Mouse (Mus musculus): ENCODE measurements around the gene Gm49336. TPM values are rescaled to one million over a fixed set of nuclear protein-coding genes. Genes with fewer than 3 reads are reported as not detected.

Gm49336 gene
- polyA plus RNA-seq, 1 experiment = 52.3 TPM

DNA sequence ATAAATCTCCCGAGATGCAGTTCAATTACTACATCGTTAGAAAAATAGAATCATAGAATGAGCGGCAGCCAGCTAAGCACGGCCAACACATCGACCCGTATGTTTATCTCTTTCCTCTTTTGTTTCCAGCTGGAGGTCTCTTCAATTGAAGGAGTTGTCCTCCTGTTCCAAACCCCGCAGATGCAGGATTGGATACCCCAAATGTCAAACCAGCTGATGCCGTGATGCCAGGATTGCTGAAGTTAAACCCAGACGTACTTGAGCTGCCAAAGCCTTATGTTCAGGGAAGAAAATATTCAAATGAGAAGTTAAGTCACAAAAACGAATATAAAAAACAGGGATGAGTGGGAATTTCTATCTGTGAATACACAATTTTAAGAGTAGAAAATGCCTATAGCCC lies 31.4 kb downstream of the Gm49336 start:
- DNase-seq (ENCODE audit: low read depth) = peak; percentile 62
- TF ChIP-seq CTCF (IDR thresholded peaks at IDR 0.05; ENCODE audit: borderline replicate concordance, extremely low read depth, insufficient read depth, insufficient read length) (no peak), POLR2A (IDR thresholded peaks at IDR 0.05; ENCODE audit: borderline replicate concordance, extremely low read depth, insufficient read depth, insufficient read length, poor library complexity, severe bottlenecking) (no peak)

- TF ChIP-seq POLR2A (IDR thresholded peaks at IDR 0.05; ENCODE audit: borderline replicate concordance, extremely low read depth, insufficient read depth, insufficient read length, poor library complexity, severe bottlenecking) (no peak), CTCF (IDR thresholded peaks at IDR 0.05; ENCODE audit: borderline replicate concordance, extremely low read depth, insufficient read depth, insufficient read length) (no peak)
- no peak for DNase-seq (ENCODE audit: low read depth)
Measured at GRCm38 (mm10) chr14:60217616-60218015, 33.7 kb downstream of the Gm49336 start.

GRCm38 (mm10) chr14:60216125-60216524 lies 35.2 kb downstream of the Gm49336 start:
- DNase-seq (ENCODE audit: low read depth) = no peak
- TF ChIP-seq POLR2A (IDR thresholded peaks at IDR 0.05; ENCODE audit: borderline replicate concordance, extremely low read depth, insufficient read depth, insufficient read length, poor library complexity, severe bottlenecking) (no peak), CTCF (IDR thresholded peaks at IDR 0.05; ENCODE audit: borderline replicate concordance, extremely low read depth, insufficient read depth, insufficient read length) (no peak)

- no peak for TF ChIP-seq CTCF (IDR thresholded peaks at IDR 0.05; ENCODE audit: borderline replicate concordance, extremely low read depth, insufficient read depth, insufficient read length)
- no peak for TF ChIP-seq POLR2A (IDR thresholded peaks at IDR 0.05; ENCODE audit: borderline replicate concordance, extremely low read depth, insufficient read depth, insufficient read length, poor library complexity, severe bottlenecking)
- no peak for DNase-seq (ENCODE audit: low read depth)
Measured at GRCm38 (mm10) chr14:60215000-60215399, 36.3 kb downstream of the Gm49336 start.

GRCm38 (mm10) chr14:60214040-60214439 lies 37.3 kb downstream of the Gm49336 start:
- TF ChIP-seq CTCF (IDR thresholded peaks at IDR 0.05; ENCODE audit: borderline replicate concordance, extremely low read depth, insufficient read depth, insufficient read length) (no peak), POLR2A (IDR thresholded peaks at IDR 0.05; ENCODE audit: borderline replicate concordance, extremely low read depth, insufficient read depth, insufficient read length, poor library complexity, severe bottlenecking) (no peak)
- DNase-seq (ENCODE audit: low read depth) = no peak

GRCm38 (mm10) chr14:60209166-60209565 lies 42.1 kb downstream of the Gm49336 start:
- no peak for DNase-seq (ENCODE audit: low read depth)

GRCm38 (mm10) chr14:60204993-60205392 lies 46.3 kb downstream of the Gm49336 start:
- no peak for DNase-seq (ENCODE audit: low read depth)
- TF ChIP-seq POLR2A (IDR thresholded peaks at IDR 0.05; ENCODE audit: borderline replicate concordance, extremely low read depth, insufficient read depth, insufficient read length, poor library complexity, severe bottlenecking) (no peak), CTCF (IDR thresholded peaks at IDR 0.05; ENCODE audit: borderline replicate concordance, extremely low read depth, insufficient read depth, insufficient read length) (no peak)

More at GRCm38 (mm10) chr14:60209166-60209565, 42.1 kb downstream of the Gm49336 start:
- TF ChIP-seq CTCF (IDR thresholded peaks at IDR 0.05; ENCODE audit: borderline replicate concordance, extremely low read depth, insufficient read depth, insufficient read length) = no peak
- TF ChIP-seq POLR2A (IDR thresholded peaks at IDR 0.05; ENCODE audit: borderline replicate concordance, extremely low read depth, insufficient read depth, insufficient read length, poor library complexity, severe bottlenecking) = no peak

GRCm38 (mm10) chr14:60196884-60197283 lies 54.4 kb downstream of the Gm49336 start, which contains the start of gene Atp8a2:
Gene Atp8a2 (minus strand): TSS chr14:60197179.
- TF ChIP-seq POLR2A (IDR thresholded peaks at IDR 0.05; ENCODE audit: borderline replicate concordance, extremely low read depth, insufficient read depth, insufficient read length, poor library complexity, severe bottlenecking) = no peak
- TF ChIP-seq CTCF (IDR thresholded peaks at IDR 0.05; ENCODE audit: borderline replicate concordance, extremely low read depth, insufficient read depth, insufficient read length) = no peak
- DNase-seq (ENCODE audit: low read depth) = peak; percentile 20

GRCm38 (mm10) chr14:60195999-60196398 lies 55.3 kb downstream of the Gm49336 start:
- DNase-seq (ENCODE audit: low read depth) = peak; percentile 72
- TF ChIP-seq CTCF (IDR thresholded peaks at IDR 0.05; ENCODE audit: borderline replicate concordance, extremely low read depth, insufficient read depth, insufficient read length) (no peak), POLR2A (IDR thresholded peaks at IDR 0.05; ENCODE audit: borderline replicate concordance, extremely low read depth, insufficient read depth, insufficient read length, poor library complexity, severe bottlenecking) (no peak)

- TF ChIP-seq POLR2A (IDR thresholded peaks at IDR 0.05; ENCODE audit: borderline replicate concordance, extremely low read depth, insufficient read depth, insufficient read length, poor library complexity, severe bottlenecking) = no peak
- TF ChIP-seq CTCF (IDR thresholded peaks at IDR 0.05; ENCODE audit: borderline replicate concordance, extremely low read depth, insufficient read depth, insufficient read length) = no peak
- DNase-seq (ENCODE audit: low read depth) = no peak
Measured at GRCm38 (mm10) chr14:60194606-60195005, 56.7 kb downstream of the Gm49336 start.

GRCm38 (mm10) chr14:60189771-60190170 lies 61.5 kb downstream of the Gm49336 start:
- TF ChIP-seq POLR2A (IDR thresholded peaks at IDR 0.05; ENCODE audit: borderline replicate concordance, extremely low read depth, insufficient read depth, insufficient read length, poor library complexity, severe bottlenecking) (no peak), CTCF (IDR thresholded peaks at IDR 0.05; ENCODE audit: borderline replicate concordance, extremely low read depth, insufficient read depth, insufficient read length) (no peak)
- DNase-seq (ENCODE audit: low read depth) = no peak

DNA sequence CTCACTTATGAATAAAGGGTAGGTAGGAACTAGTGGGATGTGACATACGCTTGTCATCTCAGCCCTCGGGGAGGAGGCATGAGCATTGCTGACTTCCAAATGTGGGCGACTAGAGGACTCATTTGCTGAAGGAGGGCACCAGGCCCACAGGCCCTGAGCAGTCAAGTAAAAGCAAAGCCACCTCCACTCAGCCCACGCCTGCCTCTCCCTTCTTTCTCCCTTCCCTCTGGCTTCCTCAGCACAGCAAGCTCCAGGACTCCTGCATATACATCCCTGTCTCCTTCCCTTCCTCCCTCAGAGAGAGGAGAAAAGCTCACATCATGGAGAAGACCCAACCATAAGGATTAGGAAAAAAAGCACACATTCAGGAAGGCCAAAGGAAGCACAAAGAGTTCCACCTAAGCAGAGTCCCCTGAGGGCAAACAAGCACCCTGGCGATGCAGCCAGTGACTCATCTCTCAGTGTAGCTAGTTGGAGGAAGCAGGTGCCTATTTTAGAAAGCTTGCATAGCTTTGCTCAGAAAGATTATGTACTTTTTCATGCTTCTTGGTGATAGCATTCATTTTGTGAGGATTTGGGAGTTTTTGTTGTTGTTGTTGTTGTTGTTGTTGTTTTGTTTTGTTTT lies 63.0 kb downstream of the Gm49336 start:
- DNase-seq (ENCODE audit: low read depth) = no peak
- TF ChIP-seq CTCF (IDR thresholded peaks at IDR 0.05; ENCODE audit: borderline replicate concordance, extremely low read depth, insufficient read depth, insufficient read length) (no peak), POLR2A (IDR thresholded peaks at IDR 0.05; ENCODE audit: borderline replicate concordance, extremely low read depth, insufficient read depth, insufficient read length, poor library complexity, severe bottlenecking) (no peak)
